Mouse (Mus musculus) embryonic stem cell, embryonic (primary cell): ENCODE results near the gene Tsacc.
"Not testable (repeated sequence)": the region's sequence is repeated elsewhere in the genome, so short reads cannot be mapped to it uniquely, and the experiment has no call there.

ENCODE experiments used
- CTCF ChIA-PET, 4 experiments: fragments of 300-600 bp in 2 of 4; fragments of 350-600 bp in 2 of 4; sonication (Branson Sonifier 250); formaldehyde crosslinking; loops; one replicate each; lab custom pipeline; 2022; ENCODE audit warnings: inconsistent platforms in 2 of 4; lab: Charles Lee
- POLR2A ChIA-PET, 4 experiments: fragments of 300-600 bp in 2 of 4; fragments of 350-600 bp in 2 of 4; sonication (Branson Sonifier 250); formaldehyde crosslinking; loops; one replicate each; lab custom pipeline; 2022; ENCODE audit warnings: antibody characterized with exemption in 4 of 4, inconsistent platforms in 1 of 4; lab: Charles Lee

Tsacc gene

DNA sequence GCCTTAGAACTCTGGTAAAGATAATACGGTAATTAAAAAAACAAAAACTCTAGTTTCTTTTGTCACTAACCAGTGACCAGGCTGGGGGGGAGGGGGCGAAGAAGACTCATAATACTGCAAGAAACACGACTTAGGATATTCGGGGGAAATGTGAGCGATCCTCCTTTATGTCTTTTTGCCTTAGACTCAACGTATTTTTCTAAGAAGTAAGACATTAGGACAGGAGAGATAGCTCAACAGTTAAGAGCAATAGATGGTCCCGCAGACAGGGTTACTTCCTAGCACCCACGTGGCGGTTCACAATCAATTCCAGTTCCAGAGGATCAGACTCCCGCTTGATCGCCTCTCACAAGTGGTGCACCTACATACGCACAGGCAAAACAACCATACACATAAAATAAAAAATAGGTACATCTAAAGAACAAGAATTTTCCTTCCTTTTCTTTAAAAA, 664 bp downstream of the Tsacc start:
- POLR2A ChIA-PET = interaction anchor here (0.7 to 7.1 kb wide), 82 partner anchors 9 to 411 kb away, joined by 3 to 172 read pairs (median 5); partner anchors contain the start of genes Smg5 (in 4 of the 4), Tmem79 (in 4 of the 4), Glmp (in 3 of the 4) and Gm38392 (in 3 of the 4)
- CTCF ChIA-PET = interaction anchor here (0.6 to 1.3 kb wide), 10 partner anchors 9 to 259 kb away, joined by 3 to 5 read pairs (median 3); partner anchors contain the start of gene Gm38392 (in 1 of the 4)

DNA sequence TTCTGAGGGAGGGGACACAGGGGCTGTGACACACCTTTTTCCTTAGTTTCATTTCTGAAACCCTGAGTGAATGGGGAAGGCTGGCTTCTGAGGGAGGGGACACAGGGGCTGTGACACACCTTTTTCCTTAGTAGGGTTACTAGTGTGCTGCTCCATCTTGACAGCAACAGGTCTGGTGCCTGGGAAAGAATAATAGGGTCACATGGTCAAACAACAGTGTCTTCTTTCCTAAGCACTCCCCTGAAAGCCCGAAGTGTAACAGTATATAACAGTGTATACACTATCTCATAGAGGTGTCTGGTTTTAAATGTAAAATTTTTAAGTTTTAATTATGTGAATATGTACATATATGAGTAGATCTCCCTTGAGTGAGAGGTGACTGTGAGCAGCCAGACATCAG, 1.5 kb downstream of the Tsacc start:
- CTCF ChIA-PET = interaction anchor here in 1 of 4 experiments (1.0 kb wide), 1 partner anchor 23 kb away, joined by 3 read pairs; no protein-coding TSS in a partner anchor
- POLR2A ChIA-PET = not testable (repeated sequence)

DNA sequence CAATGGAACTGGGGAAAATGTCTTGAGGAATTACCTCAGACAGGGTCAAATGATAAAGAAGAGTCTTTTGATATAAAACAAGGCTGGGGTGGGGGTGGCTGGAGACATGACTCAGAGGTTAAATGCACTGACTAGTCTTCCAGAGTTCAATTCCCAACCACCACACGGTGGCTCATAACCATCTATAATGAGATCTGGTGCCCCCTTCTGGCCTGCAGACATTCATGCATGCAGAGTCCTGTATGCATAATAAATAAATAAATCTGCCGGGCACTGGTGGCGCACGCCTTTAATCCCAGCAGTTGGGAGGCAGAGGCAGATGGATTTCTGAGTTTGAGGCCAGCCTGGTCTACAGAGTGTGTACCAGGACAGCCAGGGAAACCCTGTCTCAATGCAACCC, 4.8 kb downstream of the Tsacc start:
- ChIA-PET CTCF (interaction anchor here in 1 of 4 experiments (1.2 kb wide), 1 partner anchor 46 kb away, joined by 5 read pairs; no protein-coding TSS in a partner anchor), POLR2A (interaction anchor here in 2 of 4 experiments (0.6 to 12.8 kb wide), 6 partner anchors 14 to 147 kb away, joined by 3 to 237 read pairs (median 6); partner anchors contain the start of genes Smg5 (in 1 of the 2) and Tmem79 (in 1 of the 2))

DNA sequence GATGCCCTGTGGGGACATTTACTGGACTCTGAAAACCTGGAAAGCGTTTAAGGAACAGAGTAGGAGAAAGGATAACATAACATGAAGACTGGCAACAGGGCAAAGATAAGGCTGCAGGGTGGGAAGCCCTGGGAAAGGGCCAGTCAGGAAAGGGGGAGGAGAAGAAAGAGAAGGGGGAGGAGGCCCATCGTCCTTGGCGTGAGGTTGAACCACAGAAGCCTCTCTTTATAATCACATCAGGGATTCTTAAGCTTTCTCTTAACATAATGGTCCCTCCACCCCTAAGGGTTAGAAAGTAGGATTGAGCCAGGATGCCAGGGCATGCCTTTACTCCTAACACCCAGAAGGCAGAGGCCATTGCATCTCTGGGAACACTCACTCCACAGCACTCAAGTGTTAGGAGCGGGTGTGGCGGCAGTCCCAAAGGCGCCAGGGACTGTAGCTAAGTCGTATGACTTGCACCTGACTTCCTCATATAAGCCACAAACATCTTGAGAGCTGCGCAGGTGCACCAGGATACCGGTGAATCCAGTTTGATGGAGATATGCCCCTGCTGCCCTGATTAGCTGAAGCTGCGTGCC, 8.6 kb downstream of the Tsacc start:
- ChIA-PET POLR2A (interaction anchor here (0.5 to 12.8 kb wide), 32 partner anchors 9 to 915 kb away, joined by 3 to 237 read pairs (median 4); partner anchors contain the start of genes Cct3 (in 4 of the 4), Tsacc (in 4 of the 4), Glmp (in 2 of the 4) and Smg5 (in 2 of the 4)), CTCF (interaction anchor here (0.5 to 2.0 kb wide), 8 partner anchors 8 to 46 kb away, joined by 3 to 6 read pairs (median 4); partner anchors contain the start of genes Cct3 (in 1 of the 4) and Tsacc (in 1 of the 4))

- ChIA-PET POLR2A (interaction anchor here in 3 of 4 experiments (1.1 to 12.8 kb wide), 13 partner anchors 10 to 284 kb away, joined by 3 to 237 read pairs (median 6); partner anchors contain the start of genes Cct3 (in 3 of the 3), Tsacc (in 3 of the 3), Glmp (in 1 of the 3) and Lmna (in 1 of the 3)), CTCF (interaction anchor here in 3 of 4 experiments (1.4 to 2.0 kb wide), 5 partner anchors 10 to 45 kb away, joined by 3 to 6 read pairs (median 5); partner anchors contain the start of genes Cct3 (in 1 of the 3) and Tsacc (in 1 of the 3))
Measured at GRCm38 (mm10) chr3:88287110-88287509, 9.7 kb downstream of the Tsacc start, which contains the start of gene Gm38392. TSS of gene Gm38392 (minus strand) at chr3:88287210.

DNA sequence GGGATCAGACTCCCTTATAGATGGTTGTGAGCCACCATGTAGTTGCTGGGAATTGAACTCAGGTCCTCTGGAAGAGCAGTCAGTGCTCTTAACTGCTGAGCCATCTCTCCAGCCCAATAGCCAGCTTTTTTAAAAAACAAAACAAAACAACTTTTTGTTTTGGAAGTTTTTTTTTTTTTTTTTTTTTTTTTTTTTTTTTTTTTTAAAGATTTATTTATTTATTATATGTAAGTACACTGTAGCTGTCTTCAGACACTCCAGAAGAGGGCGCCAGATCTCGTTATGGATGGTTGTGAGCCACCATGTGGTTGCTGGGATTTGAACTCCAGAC, 11.3 kb downstream of the Tsacc start:
- ChIA-PET POLR2A (interaction anchor here (0.6 to 12.8 kb wide), 42 partner anchors 8 to 351 kb away, joined by 3 to 237 read pairs (median 5); partner anchors contain the start of genes Cct3 (in 3 of the 4), Smg5 (in 3 of the 4), Tmem79 (in 3 of the 4) and Tsacc (in 3 of the 4)), CTCF (interaction anchor here (0.6 to 1.3 kb wide), 9 partner anchors 9 to 1097 kb away, joined by 3 to 8 read pairs (median 3); partner anchors contain the start of genes Cct3 (in 2 of the 4) and Tsacc (in 2 of the 4))

DNA sequence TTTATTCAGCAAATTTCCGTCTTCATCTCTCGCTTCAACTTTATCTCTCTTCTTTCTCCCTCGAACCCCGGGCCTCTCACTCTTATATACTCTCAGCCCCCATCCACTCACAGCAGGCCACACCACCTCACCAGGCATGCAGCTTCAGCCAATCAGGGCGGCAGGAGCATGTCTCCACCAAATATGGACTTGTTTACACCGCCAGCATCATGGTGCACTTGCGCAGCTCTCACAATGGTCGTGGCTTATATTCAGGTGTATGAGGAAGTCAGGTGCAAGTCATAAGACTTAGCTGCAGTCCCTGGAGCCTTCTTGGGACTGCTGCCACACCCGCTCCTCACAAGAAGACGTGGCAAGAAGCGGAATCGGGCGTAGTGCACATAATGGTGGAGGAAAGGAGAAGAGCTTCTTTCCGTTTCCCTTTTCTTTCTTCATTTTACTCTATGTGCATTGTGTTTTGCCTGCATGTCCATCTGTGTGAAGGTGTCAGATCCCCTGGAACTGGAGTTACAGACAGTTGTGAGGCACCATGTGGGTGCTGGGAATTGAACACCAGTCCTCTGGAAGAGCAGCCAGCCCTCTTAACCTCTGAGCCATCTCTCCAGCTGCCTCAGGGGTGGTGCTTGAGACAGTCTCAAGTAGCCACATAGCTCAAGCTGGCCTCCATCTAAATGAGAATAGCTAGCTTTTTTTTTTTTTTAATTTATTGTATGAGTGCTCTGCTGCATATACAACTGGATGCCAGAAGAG, 11.8 kb downstream of the Tsacc start:
- CTCF ChIA-PET = interaction anchor here (0.5 to 1.3 kb wide), 10 partner anchors 8 to 1132 kb away, joined by 3 to 8 read pairs (median 4); partner anchors contain the start of genes Cct3 (in 2 of the 4) and Tsacc (in 2 of the 4)
- POLR2A ChIA-PET = interaction anchor here (0.5 to 12.8 kb wide), 47 partner anchors 8 to 352 kb away, joined by 3 to 237 read pairs (median 4); partner anchors contain the start of genes Cct3 (in 3 of the 4), Smg5 (in 3 of the 4), Tmem79 (in 3 of the 4) and Tsacc (in 3 of the 4)

- POLR2A ChIA-PET = interaction anchor here in 3 of 4 experiments (0.6 to 13.2 kb wide), 40 partner anchors 4 to 883 kb away, joined by 3 to 237 read pairs (median 4); partner anchors contain the start of genes Cct3 (in 3 of the 3), Smg5 (in 3 of the 3), Tmem79 (in 3 of the 3) and Tsacc (in 3 of the 3)
- CTCF ChIA-PET = interaction anchor here in 2 of 4 experiments (0.5 to 2.2 kb wide), 4 partner anchors 9 to 733 kb away, joined by 3 to 6 read pairs (median 3); no protein-coding TSS in a partner anchor
Measured at GRCm38 (mm10) chr3:88281141-88281916, 15.5 kb downstream of the Tsacc start.

GRCm38 (mm10) chr3:88280035-88280434, 16.8 kb downstream of the Tsacc start:
- ChIA-PET POLR2A (interaction anchor here in 2 of 4 experiments (0.6 to 13.2 kb wide), 6 partner anchors 7 to 292 kb away, joined by 3 to 237 read pairs (median 4); partner anchors contain the start of genes Cct3 (in 1 of the 2), Gm38392 (in 1 of the 2), Smg5 (in 1 of the 2) and Tmem79 (in 1 of the 2)), CTCF (interaction anchor here in 1 of 4 experiments (0.8 kb wide), 1 partner anchor 11 kb away, joined by 3 read pairs; no protein-coding TSS in a partner anchor)

GRCm38 (mm10) chr3:88276529-88277143, 20.2 kb downstream of the Tsacc start:
- ChIA-PET POLR2A (interaction anchor here in 3 of 4 experiments (0.6 to 13.2 kb wide), 39 partner anchors 9 to 342 kb away, joined by 3 to 237 read pairs (median 4); partner anchors contain the start of genes Cct3 (in 3 of the 3), Tsacc (in 3 of the 3), Gm38392 (in 2 of the 3) and Smg5 (in 2 of the 3)), CTCF (interaction anchor here (0.6 to 1.8 kb wide), 20 partner anchors 8 to 1907 kb away, joined by 3 to 14 read pairs (median 4); partner anchors contain the start of genes Cct3 (in 2 of the 4), Tsacc (in 2 of the 4) and Gm38392 (in 1 of the 4))

GRCm38 (mm10) chr3:88276121-88276520, 20.7 kb downstream of the Tsacc start:
- ChIA-PET CTCF (interaction anchor here (0.7 to 1.8 kb wide), 17 partner anchors 9 to 265 kb away, joined by 3 to 14 read pairs (median 4); partner anchors contain the start of genes Cct3 (in 2 of the 4), Tsacc (in 2 of the 4) and Gm38392 (in 1 of the 4)), POLR2A (interaction anchor here in 3 of 4 experiments (0.6 to 13.2 kb wide), 37 partner anchors 9 to 1804 kb away, joined by 3 to 237 read pairs (median 4); partner anchors contain the start of genes Cct3 (in 3 of the 3), Tsacc (in 3 of the 3), Gm38392 (in 2 of the 3) and Smg5 (in 2 of the 3))

DNA sequence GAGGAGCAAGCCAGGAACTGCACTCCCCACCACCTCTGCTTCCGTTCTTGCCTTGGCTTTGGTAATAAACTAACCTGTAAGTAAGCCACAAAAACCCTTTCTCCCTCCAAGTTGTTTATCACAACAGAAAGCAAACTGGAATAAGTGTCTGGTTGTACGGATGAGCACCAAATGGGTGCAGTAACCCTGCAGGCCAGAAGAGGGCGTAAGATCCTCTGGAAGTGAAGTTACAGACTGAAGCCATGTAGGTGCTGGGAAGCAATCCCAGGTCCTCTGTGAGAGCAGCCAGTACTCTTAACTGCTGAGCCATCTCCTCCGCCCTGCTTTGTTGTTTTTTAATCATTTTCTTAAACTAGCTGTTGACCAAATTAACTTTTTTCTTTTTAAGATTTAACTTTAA, 22.8 kb downstream of the Tsacc start:
- ChIA-PET CTCF (interaction anchor here in 3 of 4 experiments (0.6 to 1.4 kb wide), 4 partner anchors 10 to 313 kb away, joined by 3 to 4 read pairs (median 4); no protein-coding TSS in a partner anchor), POLR2A (interaction anchor here in 2 of 4 experiments (0.6 to 13.2 kb wide), 11 partner anchors 9 to 234 kb away, joined by 3 to 237 read pairs (median 4); partner anchors contain the start of genes Cct3 (in 2 of the 2), Smg5 (in 2 of the 2), Tmem79 (in 2 of the 2) and Tsacc (in 2 of the 2))

DNA sequence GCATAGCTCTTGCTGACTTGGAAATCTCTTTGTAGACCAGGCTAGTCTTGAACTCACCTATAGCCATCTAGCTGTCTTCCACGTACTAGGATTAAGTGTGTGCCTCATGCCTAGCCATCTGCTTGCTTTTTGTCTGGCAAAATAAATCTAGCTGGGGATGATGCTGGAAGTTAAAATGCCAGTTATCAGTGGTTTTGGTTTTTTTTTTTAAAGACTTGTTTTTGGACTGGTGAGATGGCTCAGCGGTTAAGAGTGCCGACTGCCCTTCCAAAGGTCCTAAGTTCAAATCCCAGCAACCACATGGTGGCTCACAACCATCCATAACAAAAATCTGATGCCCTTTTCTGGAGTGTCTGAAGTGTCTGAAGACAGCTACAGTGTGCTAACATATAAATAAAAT, 24.9 kb downstream of the Tsacc start:
- CTCF ChIA-PET = interaction anchor here in 1 of 4 experiments (1.0 kb wide), 1 partner anchor 23 kb away, joined by 3 read pairs; no protein-coding TSS in a partner anchor
- POLR2A ChIA-PET = interaction anchor here in 1 of 4 experiments (0.6 to 13.2 kb wide), 6 partner anchors 15 to 1976 kb away, joined by 3 to 237 read pairs (median 9); partner anchors contain the start of genes Cct3, Gm38392, Slc39a1 and Smg5

DNA sequence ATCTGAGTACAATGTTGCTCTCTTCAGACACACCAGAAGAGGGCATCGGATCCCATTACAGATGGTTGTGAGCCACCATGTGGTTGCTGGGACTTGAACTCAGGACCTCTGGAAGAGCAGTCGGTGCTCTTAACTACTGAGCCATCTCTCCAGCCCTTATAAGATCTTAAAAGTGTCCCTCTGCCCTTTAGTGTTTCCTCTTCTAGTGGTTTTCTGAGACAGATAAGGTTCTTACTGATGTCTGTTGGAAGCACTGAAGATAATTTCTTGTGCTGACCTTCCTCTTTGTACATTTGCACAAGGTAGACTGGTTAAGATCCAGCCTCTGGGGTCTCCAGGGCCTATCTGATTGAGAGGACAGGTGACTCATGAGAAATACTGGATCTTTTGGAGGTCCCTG, 25.5 kb downstream of the Tsacc start:
- CTCF ChIA-PET = not testable (repeated sequence)
- POLR2A ChIA-PET = interaction anchor here in 1 of 4 experiments (0.6 to 13.2 kb wide), 6 partner anchors 16 to 1976 kb away, joined by 3 to 237 read pairs (median 9); partner anchors contain the start of genes Cct3, Gm38392, Slc39a1 and Smg5

DNA sequence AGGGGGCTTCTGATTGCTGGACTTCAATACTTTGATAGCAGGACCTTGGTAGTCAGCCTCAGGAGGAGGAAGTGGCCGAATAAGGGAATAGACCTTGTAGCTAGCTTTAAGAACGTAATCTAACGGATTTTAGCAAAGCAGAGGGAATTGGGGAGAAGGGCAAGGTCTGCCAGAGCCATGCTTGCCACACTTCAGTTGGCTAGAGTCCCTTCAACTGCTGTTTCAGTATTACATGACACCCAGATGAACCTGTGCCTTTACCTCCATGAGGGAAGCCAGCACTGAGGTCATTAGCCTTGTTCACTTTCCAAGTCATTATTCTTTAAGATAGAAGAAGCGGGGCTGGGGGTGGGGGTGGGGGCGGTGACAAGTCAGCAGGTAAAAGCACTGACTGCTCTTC, 27.8 kb downstream of the Tsacc start:
- POLR2A ChIA-PET = interaction anchor here in 1 of 4 experiments (1.4 kb wide), 1 partner anchor 417 kb away, joined by 3 read pairs; no protein-coding TSS in a partner anchor

More for the DNA sequence above, 27.8 kb downstream of the Tsacc start:
- CTCF ChIA-PET = interaction anchor here in 1 of 4 experiments (1.8 kb wide), 1 partner anchor 26 kb away, joined by 4 read pairs; no protein-coding TSS in a partner anchor
